Mouse (Mus musculus): ENCODE measurements around the gene Ube2dnl1. TPM values are rescaled to one million over a fixed set of nuclear protein-coding genes. Genes with fewer than 3 reads are reported as not detected.

The Ube2dnl1 gene
- not detected in 2 replicates for polyA plus RNA-seq (2016; fragmentation: Nextera tagmentation; extraction: Ambion mirVana)

DNA sequence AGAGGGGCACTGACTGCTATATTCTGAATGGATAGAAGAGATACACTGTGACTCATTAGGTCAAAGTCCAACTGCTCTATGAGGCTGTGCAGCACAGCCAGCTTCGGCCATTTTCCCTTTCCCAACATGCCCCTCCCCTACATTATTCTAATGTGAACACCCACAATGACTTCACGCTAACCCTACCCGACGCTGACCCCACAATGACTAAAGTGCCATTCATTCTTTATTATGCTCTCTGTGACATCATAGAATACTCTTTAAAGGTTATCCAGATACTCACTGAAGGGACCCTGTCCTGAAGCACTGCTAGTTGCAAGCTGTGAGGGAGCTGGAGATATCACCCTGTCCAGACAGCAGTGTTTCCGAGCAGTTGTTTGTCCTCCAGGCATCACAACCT lies at the start of gene Ube2dnl1:
TSS of gene Ube2dnl1 (plus strand) at position 301 of the 400 bp plus-strand sequence.
- WGBS = 81% methylated on average over 5 of the region's 5 CpGs
- Histone ChIP-seq H3K4me1 (no peaks in the 10 kb centered on the region), H3K36me3 (replicated peaks) (no peaks in the 10 kb centered on the region), H3K9ac (no peak within 1 kb of the TSS), H3K4me3 (replicated peaks) (no peak within 1 kb of the TSS), H3K4me2 (no peak within 1 kb of the TSS), H3K9me3 (no peaks in the 10 kb centered on the region), H3K27ac (no peak within 1 kb of the TSS), H3K27me3 (no peaks in the 10 kb centered on the region)
- ATAC-seq (ENCODE audit: low FRiP score) = no peak

- H3K27me3 ChIP-seq = no peaks in the 10 kb centered on the region
- H3K27ac ChIP-seq = no peak overlapping the region
- no peak overlapping the region for H3K4me2 ChIP-seq
- no peaks in the 10 kb centered on the region for H3K9me3 ChIP-seq
- H3K36me3 ChIP-seq (replicated peaks) = no peaks in the 10 kb centered on the region
- no peaks in the 10 kb centered on the region for H3K4me1 ChIP-seq
- no peak overlapping the region for H3K9ac ChIP-seq
- H3K4me3 ChIP-seq (replicated peaks) = no peak overlapping the region
- ATAC-seq (ENCODE audit: low FRiP score) = no peak
These were observed 9.3 kb upstream of the Ube2dnl1 start for GRCm38 (mm10) chrX:114895489-114895888.

GRCm38 (mm10) chrX:114897506-114897905 lies 7.3 kb upstream of the Ube2dnl1 start:
- 86% methylated on average over 3 of the region's 3 CpGs for WGBS
- no peak overlapping the region for H3K4me2 ChIP-seq
- H3K9ac ChIP-seq = no peak overlapping the region
- no peak overlapping the region for H3K27ac ChIP-seq
- no peaks in the 10 kb centered on the region for H3K4me1 ChIP-seq
- H3K36me3 ChIP-seq (replicated peaks) = no peaks in the 10 kb centered on the region
- ATAC-seq (ENCODE audit: low FRiP score) = no peak
- no peak overlapping the region for H3K4me3 ChIP-seq (replicated peaks)
- no peaks in the 10 kb centered on the region for H3K27me3 ChIP-seq
- H3K9me3 ChIP-seq = no peaks in the 10 kb centered on the region

- H3K4me1 ChIP-seq = no peaks in the 10 kb centered on the region
- no peak for ATAC-seq (ENCODE audit: low FRiP score)
- no peaks in the 10 kb centered on the region for H3K9me3 ChIP-seq
- no peaks in the 10 kb centered on the region for H3K36me3 ChIP-seq (replicated peaks)
- no peak overlapping the region for H3K4me3 ChIP-seq (replicated peaks)
- no peaks in the 10 kb centered on the region for H3K27me3 ChIP-seq
- no peak overlapping the region for H3K27ac ChIP-seq
- no peak overlapping the region for H3K9ac ChIP-seq
- H3K4me2 ChIP-seq = no peak overlapping the region
These were observed 1.4 kb upstream of the Ube2dnl1 start for GRCm38 (mm10) chrX:114903391-114903790.

GRCm38 (mm10) chrX:114907282-114907681 lies 2.5 kb downstream of the Ube2dnl1 start, which contains the start of gene Ube2dnl2:
Ube2dnl2 (plus strand) TSS chrX:114907582.
- ATAC-seq (ENCODE audit: low FRiP score) = no peak
- Histone ChIP-seq H3K9ac (no peak within 1 kb of the TSS), H3K4me1 (no peaks in the 10 kb centered on the region), H3K36me3 (replicated peaks) (no peaks in the 10 kb centered on the region), H3K27ac (no peak within 1 kb of the TSS), H3K27me3 (no peaks in the 10 kb centered on the region), H3K4me3 (replicated peaks) (no peak within 1 kb of the TSS), H3K4me2 (no peak within 1 kb of the TSS), H3K9me3 (no peaks in the 10 kb centered on the region)
- 81% methylated on average over 1 of the region's 1 CpGs for WGBS

GRCm38 (mm10) chrX:114955066-114955465 lies 50.3 kb downstream of the Ube2dnl1 start:
- 32% methylated on average over 1 of the region's 1 CpGs for WGBS
- H3K4me3 ChIP-seq (replicated peaks) = no peak overlapping the region
- H3K4me1 ChIP-seq = no peaks in the 10 kb centered on the region
- H3K4me2 ChIP-seq = no peak overlapping the region
- H3K9me3 ChIP-seq = no peaks in the 10 kb centered on the region
- no peak overlapping the region for H3K9ac ChIP-seq
- no peaks in the 10 kb centered on the region for H3K27me3 ChIP-seq
- ATAC-seq (ENCODE audit: low FRiP score) = no peak
- no peak overlapping the region for H3K27ac ChIP-seq
- H3K36me3 ChIP-seq (replicated peaks) = no peaks in the 10 kb centered on the region

Other genes with a start within 250 kb of the Ube2dnl1 start
- not detected in 2 replicates for gene Ube2dnl2, start 2.6 kb downstream of the Ube2dnl1 start, polyA plus RNA-seq (2016; fragmentation: Nextera tagmentation; extraction: Ambion mirVana)